Mouse (Mus musculus): Measurements from ENCODE around the gene Grik4.

DNA sequence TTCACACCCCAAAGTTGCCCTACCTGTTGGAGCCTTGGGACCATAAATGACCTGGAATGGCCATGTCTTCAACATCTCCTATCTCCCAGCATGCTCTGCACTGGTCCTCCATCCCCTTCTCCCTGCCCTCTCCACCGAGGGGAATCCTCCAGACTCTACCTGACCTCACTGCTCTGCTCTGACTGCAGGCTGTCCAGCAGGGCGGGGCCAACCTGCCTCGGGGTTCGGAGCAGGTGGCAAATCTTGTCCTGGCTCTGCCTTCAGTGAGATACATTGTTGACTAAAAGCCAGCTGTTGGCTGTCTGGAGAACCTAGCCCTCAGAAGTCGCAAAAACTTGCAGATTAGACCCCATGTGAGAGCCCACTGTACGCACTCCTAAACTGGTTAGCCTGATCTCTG is 17.7 kb downstream of the Grik4 start:
- TF ChIP-seq CTCF (IDR thresholded peaks at IDR 0.05; ENCODE audit: borderline replicate concordance, control insufficient read depth, extremely low read depth, insufficient read depth, low read length, poor library complexity) (no peak), POLR2A (IDR thresholded peaks at IDR 0.05; ENCODE audit: control insufficient read depth, extremely low read depth, insufficient read depth, low read length, poor library complexity) (no peak)

Data from thymus, adult 2 months (tissue).